Mouse (Mus musculus) liver, postnatal 0 days (tissue): ENCODE measurements around the gene Snx8.

Source experiments
- CTCF ChIP-seq: sonication (generic); IDR thresholded peaks from 2 replicates; pipeline ENCODE4 v1.5.1; 2016; ENCODE audit warnings: antibody characterized with exemption, low read depth
- EP300 ChIP-seq: IDR thresholded peaks from 2 replicates; pipeline ENCODE4 v1.6.1; 2016; ENCODE audit warnings: antibody characterized with exemption, low read depth, mild to moderate bottlenecking

DNA sequence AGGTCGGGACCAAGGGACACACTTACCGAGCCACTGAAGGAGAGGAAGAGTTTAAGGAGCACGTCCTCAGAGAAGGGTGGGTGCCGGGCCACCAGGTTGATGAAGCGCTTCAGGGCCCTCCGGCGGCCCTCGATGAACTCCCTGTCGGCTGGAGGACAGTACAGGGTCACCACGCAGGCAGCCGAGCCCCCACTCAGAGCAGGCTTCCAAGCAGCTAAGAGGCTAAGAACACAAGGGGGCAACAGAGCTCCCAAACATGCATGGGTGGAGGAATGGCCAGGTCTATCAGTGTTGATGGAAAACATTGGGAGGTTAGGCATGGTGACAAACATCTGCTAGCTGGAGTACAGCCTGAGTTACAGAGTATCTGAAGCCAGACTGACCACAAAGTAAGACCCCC is 33.1 kb downstream of the Snx8 start:
- TF ChIP-seq CTCF: peak; percentile 37
- TF ChIP-seq EP300: no peak
